Mouse (Mus musculus) hindlimb bud, embryonic 11.5 days (tissue): ENCODE measurements around the gene Kansl1.

Experiments used
- DNase-seq: peaks from one replicate; pipeline ENCODE4 v3.0.0-alpha.2; 2012; ENCODE audit warnings: low read depth, low spot score; ENCODE audit errors: extremely low spot score

Kansl1 gene

GRCm38 (mm10) chr11:104376291-104376690 is 92.4 kb downstream of the Kansl1 start:
- DNase-seq, result no peak

DNA sequence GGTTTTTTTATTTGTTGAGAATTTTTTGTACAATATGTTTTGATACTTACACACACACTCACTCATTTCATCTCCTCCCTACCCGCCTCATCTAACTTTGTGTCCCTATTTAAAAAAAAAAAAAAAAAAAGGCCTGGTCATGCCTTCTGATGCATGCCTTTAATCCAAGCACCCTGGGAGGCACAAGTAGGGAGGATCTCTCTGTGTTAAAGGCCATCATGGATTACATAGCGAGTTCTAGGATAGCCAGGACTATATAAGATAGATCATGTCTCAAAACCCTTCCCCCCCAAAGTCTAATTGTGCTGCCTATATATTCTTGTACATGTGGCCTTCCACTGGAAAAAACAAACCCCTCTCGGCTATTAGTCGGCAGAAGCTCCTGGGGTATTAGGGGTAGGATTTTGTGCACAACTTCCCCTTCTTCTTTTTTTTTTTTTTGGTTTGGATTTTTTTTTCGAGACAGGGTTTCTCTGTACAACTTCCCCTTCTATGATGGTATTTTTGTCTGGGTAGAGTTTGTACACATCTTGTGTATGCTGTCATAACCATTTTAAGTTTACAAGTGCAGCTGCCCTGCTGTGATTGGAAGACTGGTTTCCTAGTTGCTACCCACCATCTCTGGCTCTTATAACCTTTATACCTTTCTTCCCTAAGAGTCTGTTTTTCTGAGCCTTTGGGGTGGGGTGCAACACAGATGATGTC is 101.0 kb downstream of the Kansl1 start:
- no peak for DNase-seq

GRCm38 (mm10) chr11:104363823-104364600 is 104.6 kb downstream of the Kansl1 start:
- DNase-seq, result no peak

- no peak for DNase-seq
Measured at GRCm38 (mm10) chr11:104362704-104363103, 106.0 kb downstream of the Kansl1 start.

GRCm38 (mm10) chr11:104361790-104362189 is 106.9 kb downstream of the Kansl1 start:
- DNase-seq, result no peak

DNA sequence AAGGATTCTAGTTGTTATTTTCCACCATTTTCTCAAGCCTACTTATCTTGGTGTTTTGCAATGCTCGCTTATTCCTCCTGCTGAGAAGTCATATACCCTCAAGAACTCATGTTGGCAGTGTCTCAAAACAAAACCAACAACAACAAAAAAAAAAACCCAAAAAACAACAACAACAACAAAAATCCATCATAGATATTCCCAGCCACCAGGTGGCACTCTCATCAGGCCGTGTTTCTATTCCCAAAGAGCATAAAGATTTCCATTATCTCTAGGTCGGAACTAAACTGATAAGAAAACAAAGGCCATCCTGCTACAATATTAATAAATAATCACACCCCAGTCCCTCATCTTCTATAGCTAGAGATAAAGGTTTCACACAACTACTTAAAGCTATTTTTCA is 121.7 kb downstream of the Kansl1 start:
- DNase-seq, result no peak

GRCm38 (mm10) chr11:104334946-104335345 is 133.7 kb downstream of the Kansl1 start:
- no peak for DNase-seq

DNA sequence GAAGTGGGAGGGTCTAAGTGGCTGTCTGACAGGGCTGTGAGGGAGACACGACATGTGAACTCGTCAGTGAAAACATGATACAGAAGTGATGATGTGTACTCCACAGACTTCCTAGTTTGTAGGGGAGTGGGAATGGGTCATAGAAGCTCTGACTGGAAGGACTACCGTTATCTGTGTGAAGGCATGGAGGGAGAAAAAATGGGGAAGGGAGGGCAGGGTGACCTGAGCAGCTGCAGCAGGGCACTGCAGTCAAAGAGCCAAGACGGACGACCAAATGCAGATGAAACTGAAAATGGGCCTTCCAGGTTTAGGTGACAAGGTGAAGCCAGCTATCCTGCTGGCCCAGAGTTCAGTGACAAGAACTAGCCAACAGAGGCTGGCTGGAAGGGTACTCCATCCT is 134.5 kb downstream of the Kansl1 start:
- no peak for DNase-seq

DNA sequence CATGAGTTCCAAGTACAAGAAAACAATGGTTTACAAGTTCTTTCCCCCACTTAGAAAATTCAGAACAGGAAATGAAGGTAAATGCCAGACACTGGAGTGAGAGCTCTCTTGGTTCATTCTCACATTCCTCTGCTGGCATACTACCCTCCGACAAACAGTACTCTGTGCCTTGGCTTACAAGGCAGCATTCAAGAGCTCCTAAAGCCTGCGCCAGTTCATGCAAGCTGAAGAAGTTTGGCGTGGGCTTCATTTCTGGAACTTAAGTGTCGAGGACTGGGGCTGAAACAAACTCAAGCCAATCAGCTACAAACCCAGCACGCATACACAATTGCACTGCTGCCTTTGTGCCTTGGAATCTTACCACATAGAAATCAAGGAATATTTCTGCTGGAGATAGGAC is 136.6 kb downstream of the Kansl1 start:
- DNase-seq, result no peak

GRCm38 (mm10) chr11:104331208-104331607 is 137.5 kb downstream of the Kansl1 start:
- DNase-seq, result no peak

- no peak for DNase-seq
Measured at GRCm38 (mm10) chr11:104330151-104330550, 138.5 kb downstream of the Kansl1 start.

- DNase-seq, result no peak
Measured at GRCm38 (mm10) chr11:104329185-104329926, 139.3 kb downstream of the Kansl1 start.

GRCm38 (mm10) chr11:104327946-104328345 is 140.7 kb downstream of the Kansl1 start:
- no peak for DNase-seq

DNA sequence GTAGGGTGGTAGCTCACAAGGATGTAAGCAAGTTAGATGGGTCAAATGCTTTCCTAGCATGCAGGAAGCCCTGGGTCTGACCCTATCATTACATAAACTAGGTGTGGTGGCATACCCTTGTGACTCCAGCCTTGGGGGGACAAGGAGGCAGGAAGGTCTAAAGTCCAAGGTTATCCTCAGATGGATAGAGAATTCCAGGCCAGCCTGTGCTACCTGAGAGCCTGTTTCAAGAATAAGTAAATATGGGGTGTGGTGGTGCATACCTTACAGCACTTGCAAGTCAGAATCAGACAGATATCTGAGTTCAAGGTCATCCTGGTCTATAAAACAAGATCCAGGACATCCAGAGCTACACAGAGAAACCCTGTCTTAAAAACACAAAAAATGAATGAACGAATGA is 141.2 kb downstream of the Kansl1 start:
- DNase-seq, result no peak

GRCm38 (mm10) chr11:104322142-104322541 is 146.5 kb downstream of the Kansl1 start:
- DNase-seq, result no peak

DNA sequence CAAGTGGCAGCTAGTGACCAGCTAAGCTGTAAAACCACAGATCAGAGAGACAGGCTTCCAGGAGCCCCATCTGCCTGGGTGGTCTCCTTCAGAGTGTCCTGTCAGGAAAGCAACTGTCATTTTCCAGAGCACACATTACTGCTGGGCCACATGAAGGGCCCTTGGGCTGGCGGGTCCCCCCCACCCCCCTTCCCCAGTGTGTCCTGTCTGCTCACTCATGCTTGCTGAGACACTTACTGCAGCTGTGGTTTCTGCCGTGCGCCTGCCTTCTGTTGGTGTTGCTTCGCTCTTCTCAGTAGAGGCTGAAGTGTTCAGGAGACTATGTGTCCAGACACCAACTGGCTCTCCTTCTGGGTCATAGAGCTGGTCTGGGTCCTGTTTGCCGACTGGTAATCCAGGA is 148.2 kb downstream of the Kansl1 start:
- DNase-seq, result no peak

- no peak for DNase-seq
Measured at GRCm38 (mm10) chr11:104318940-104319781, 149.5 kb downstream of the Kansl1 start.

DNA sequence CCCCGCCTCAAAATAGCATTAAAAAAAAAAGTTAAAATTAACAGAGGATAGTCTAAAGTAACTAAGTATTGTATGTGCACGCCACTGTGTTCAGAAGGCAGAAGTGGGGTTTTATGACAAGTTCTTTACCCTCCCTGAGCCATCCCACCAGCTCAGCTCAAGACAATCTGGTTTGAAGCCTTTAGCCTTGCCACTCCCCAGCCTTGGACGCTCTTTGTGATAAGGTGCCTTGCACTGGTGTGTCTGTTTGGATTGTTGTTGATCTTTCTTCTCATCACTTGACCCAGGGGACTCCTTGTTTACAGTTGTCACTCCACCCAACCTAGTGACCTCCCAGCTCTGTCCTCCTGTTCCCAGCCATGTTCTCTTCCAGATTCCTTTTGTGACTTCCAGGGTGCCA is 151.0 kb downstream of the Kansl1 start:
- DNase-seq, result no peak

DNA sequence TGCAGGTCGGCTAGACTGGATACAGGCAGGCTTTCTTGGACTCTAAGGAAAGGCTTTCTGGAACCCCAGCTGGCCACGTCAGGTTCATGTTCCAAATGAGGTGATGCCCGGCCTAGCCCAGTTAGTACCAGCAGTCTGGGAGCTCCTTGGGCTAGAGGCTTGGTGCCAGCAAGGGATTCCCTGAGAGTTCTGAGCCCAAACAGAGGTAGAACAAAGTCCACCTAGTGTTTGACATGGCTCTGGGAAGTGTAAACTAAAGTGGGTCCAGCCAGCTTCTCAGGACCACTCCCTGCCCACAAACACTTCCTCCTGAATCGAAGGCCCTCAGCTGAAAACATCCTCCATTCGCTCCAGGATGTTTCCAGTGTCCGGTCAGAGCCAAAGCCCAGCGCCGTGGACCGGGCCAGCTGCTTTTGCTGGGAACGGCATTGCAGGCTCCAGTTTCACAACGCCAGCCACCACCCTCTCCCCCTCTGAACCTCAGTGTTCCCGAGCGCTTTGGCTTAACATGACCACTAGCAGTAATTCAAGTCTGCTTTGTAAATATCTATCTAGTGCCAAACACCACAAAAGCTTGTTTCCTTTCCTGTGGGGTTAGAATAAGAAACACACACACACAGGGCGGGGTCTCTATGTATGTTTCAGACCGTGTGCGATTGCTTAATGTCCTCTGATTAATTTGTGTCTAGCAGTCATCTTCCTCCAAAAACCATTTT is 151.8 kb downstream of the Kansl1 start:
- DNase-seq, result no peak

DNA sequence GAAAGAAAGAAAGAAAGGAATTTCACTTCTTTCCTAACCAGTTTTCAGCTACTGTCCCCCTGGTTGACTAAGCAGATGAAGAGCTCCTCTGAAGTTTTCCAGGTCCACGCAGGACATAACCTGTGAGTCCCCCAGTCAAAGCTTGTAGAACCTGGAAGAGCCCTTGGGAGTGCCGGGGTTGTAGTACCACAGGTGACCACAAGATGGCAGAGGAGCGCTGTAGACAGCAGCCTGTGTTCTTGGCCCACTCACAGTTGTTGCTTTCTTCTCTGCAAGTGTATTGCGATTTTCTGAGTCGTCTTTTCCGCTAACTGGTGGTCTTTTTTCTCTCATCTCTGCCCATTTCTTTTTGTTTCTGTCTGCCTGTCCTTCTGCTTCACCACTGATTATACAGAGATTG is 153.0 kb downstream of the Kansl1 start:
- peak; percentile 82 for DNase-seq
